Mouse (Mus musculus) midbrain, embryonic 13.5 days (tissue): Measurements from ENCODE around the gene Skil. TPM values are rescaled to one million over a fixed set of nuclear protein-coding genes. Genes with fewer than 3 reads are reported as not detected.

ENCODE experiments used
- ATAC-seq: fragments of 200-750 bp; cut with Nextera tagmentation; 2 replicates; pipeline ENCODE4 v1.8.0; 2017; ENCODE audit warnings: mild to moderate bottlenecking, moderate TSS enrichment, moderate library complexity
- H3K27ac ChIP-seq: fragments of 300-500 bp; sonication (generic); 2 replicates; pipeline ENCODE4 v1.5.1; 2015; ENCODE audit warnings: inconsistent platforms, mild to moderate bottlenecking, moderate library complexity
- H3K27me3 ChIP-seq: fragments of 300-500 bp; sonication (generic); 2 replicates; pipeline ENCODE4 v1.6.1; 2015; ENCODE audit warnings: mild to moderate bottlenecking, inconsistent platforms
- H3K36me3 ChIP-seq: fragments of 300-500 bp; sonication (generic); 2 replicates; pipeline ENCODE4 v1.6.1; 2015; ENCODE audit warnings: mild to moderate bottlenecking, inconsistent platforms
- H3K4me1 ChIP-seq: fragments of 300-500 bp; sonication (generic); replicated peaks from 2 replicates; pipeline ENCODE4 v1.6.1; 2015; ENCODE audit warnings: inconsistent platforms
- H3K4me2 ChIP-seq: fragments of 300-500 bp; sonication (generic); replicated peaks from 2 replicates; pipeline ENCODE4 v1.6.1; 2015; ENCODE audit warnings: moderate library complexity, mild to moderate bottlenecking, inconsistent platforms
- H3K4me3 ChIP-seq: fragments of 300-500 bp; sonication (generic); replicated peaks from 2 replicates; pipeline ENCODE4 v1.5.1; 2015; ENCODE audit warnings: mild to moderate bottlenecking, inconsistent platforms
- H3K9ac ChIP-seq: fragments of 300-500 bp; sonication (generic); replicated peaks from 2 replicates; pipeline ENCODE4 v1.6.1; 2015; ENCODE audit warnings: mild to moderate bottlenecking, inconsistent platforms
- H3K9me3 ChIP-seq: fragments of 300-500 bp; sonication (generic); 2 replicates; pipeline ENCODE4 v1.6.1; 2016; ENCODE audit warnings: mild to moderate bottlenecking, inconsistent platforms
- WGBS: fragments of 180-500 bp; shearing (Covaris S2); methylation state at CpG from one replicate; pipeline ENCODE4 v1.1.7; 2015; 5-methylcytosine and 5-hydroxymethylcytosine counted together
- polyA plus RNA-seq: library from polyadenylated mRNA; unstranded; fragments of >200 nt; fragmentation: Nextera tagmentation; extraction: Ambion mirVana; gene quantifications from 2 replicates; pipeline ENCODE4 v1.2.1, GENCODE M21; 2015

Gene Skil
- polyA plus RNA-seq, 1 experiment from 2014 or later = 36.8 TPM

GRCm38 (mm10) chr3:31061786-31062120 is 33.1 kb upstream of the Skil start:
- H3K27ac ChIP-seq = no peak overlapping the region
- H3K27me3 ChIP-seq = no peaks in the 10 kb centered on the region
- WGBS = 67% methylated on average over 4 of the region's 4 CpGs
- no peak overlapping the region for H3K9ac ChIP-seq
- ATAC-seq = no peak
- H3K4me1 ChIP-seq = no peaks in the 10 kb centered on the region; the same call in 1 of the 2 replicates
- no peak overlapping the region for H3K4me2 ChIP-seq
- no peak overlapping the region for H3K4me3 ChIP-seq
- no peaks in the 10 kb centered on the region for H3K36me3 ChIP-seq
- no peaks in the 10 kb centered on the region for H3K9me3 ChIP-seq

GRCm38 (mm10) chr3:31062325-31062724 is 32.5 kb upstream of the Skil start:
- Histone ChIP-seq H3K9me3 (no peaks in the 10 kb centered on the region), H3K9ac (no peak overlapping the region), H3K4me3 (no peak overlapping the region), H3K4me2 (no peak overlapping the region), H3K27ac (no peak overlapping the region), H3K27me3 (no peaks in the 10 kb centered on the region), H3K36me3 (no peaks in the 10 kb centered on the region), H3K4me1 (no peaks in the 10 kb centered on the region; the same call in 1 of the 2 replicates)
- ATAC-seq = no peak
- WGBS = 94% methylated on average over 7 of the region's 7 CpGs

GRCm38 (mm10) chr3:31068482-31068881 is 26.4 kb upstream of the Skil start:
- Histone ChIP-seq H3K4me2 (no peak overlapping the region), H3K4me3 (no peak overlapping the region), H3K27me3 (no peaks in the 10 kb centered on the region), H3K9ac (no peak overlapping the region), H3K9me3 (no peaks in the 10 kb centered on the region), H3K36me3 (no peaks in the 10 kb centered on the region), H3K4me1 (no peaks in the 10 kb centered on the region), H3K27ac (no peak overlapping the region)
- 78% methylated on average over 7 of the region's 7 CpGs for WGBS
- no peak for ATAC-seq

GRCm38 (mm10) chr3:31071804-31072203 is 23.1 kb upstream of the Skil start:
- Histone ChIP-seq H3K27me3 (no peaks in the 10 kb centered on the region), H3K4me1 (no peaks in the 10 kb centered on the region), H3K9me3 (no peaks in the 10 kb centered on the region), H3K4me2 (no peak overlapping the region), H3K9ac (no peak overlapping the region), H3K4me3 (no peak overlapping the region), H3K27ac (no peak overlapping the region), H3K36me3 (no peaks in the 10 kb centered on the region)
- no peak for ATAC-seq
- WGBS = 92% methylated on average over 14 of the region's 14 CpGs

- Histone ChIP-seq H3K4me2 (no peak overlapping the region), H3K9me3 (no peaks in the 10 kb centered on the region), H3K4me3 (no peak overlapping the region), H3K4me1 (no peaks in the 10 kb centered on the region), H3K36me3 (no peaks in the 10 kb centered on the region), H3K27me3 (no peaks in the 10 kb centered on the region), H3K9ac (no peak overlapping the region), H3K27ac (no peak overlapping the region)
- 84% methylated on average over 11 of the region's 11 CpGs for WGBS
- no peak for ATAC-seq
These were observed 19.1 kb upstream of the Skil start for GRCm38 (mm10) chr3:31075808-31076207.

GRCm38 (mm10) chr3:31077068-31077703 is 17.7 kb upstream of the Skil start:
- no peak overlapping the region for H3K9ac ChIP-seq
- H3K9me3 ChIP-seq = no peaks in the 10 kb centered on the region
- H3K36me3 ChIP-seq = no peaks in the 10 kb centered on the region
- H3K27ac ChIP-seq = no peak overlapping the region
- no peak overlapping the region for H3K4me2 ChIP-seq
- no peaks in the 10 kb centered on the region for H3K27me3 ChIP-seq
- H3K4me1 ChIP-seq = no peaks in the 10 kb centered on the region
- whole genome bisulfite sequencing = 90% methylated on average over 6 of the region's 6 CpGs
- ATAC-seq = no peak
- no peak overlapping the region for H3K4me3 ChIP-seq

GRCm38 (mm10) chr3:31079450-31079849 is 15.4 kb upstream of the Skil start:
- H3K36me3 ChIP-seq = no peaks in the 10 kb centered on the region
- no peak for ATAC-seq
- no peak overlapping the region for H3K4me2 ChIP-seq
- no peak overlapping the region for H3K27ac ChIP-seq
- no peak overlapping the region for H3K4me3 ChIP-seq
- no peaks in the 10 kb centered on the region for H3K9me3 ChIP-seq
- no peaks in the 10 kb centered on the region for H3K27me3 ChIP-seq
- peaks cover 9% of the 10 kb centered on the region; the same call in 1 of the 2 replicates for H3K4me1 ChIP-seq
- H3K9ac ChIP-seq = no peak overlapping the region
- 86% methylated on average over 10 of the region's 10 CpGs for WGBS

- 86% methylated on average over 10 of the region's 10 CpGs for WGBS
- Histone ChIP-seq H3K27ac (no peak overlapping the region), H3K9ac (no peak overlapping the region), H3K4me1 (peaks cover 9% of the 10 kb centered on the region; the same call in 1 of the 2 replicates), H3K4me2 (no peak overlapping the region), H3K9me3 (no peaks in the 10 kb centered on the region), H3K27me3 (no peaks in the 10 kb centered on the region), H3K4me3 (no peak overlapping the region), H3K36me3 (no peaks in the 10 kb centered on the region)
- no peak for ATAC-seq
These were observed 13.9 kb upstream of the Skil start for GRCm38 (mm10) chr3:31080791-31081502.

- no peaks in the 10 kb centered on the region for H3K9me3 ChIP-seq
- ATAC-seq = no peak
- peaks cover 14% of the 10 kb centered on the region for H3K4me1 ChIP-seq
- no peak overlapping the region for H3K4me3 ChIP-seq
- H3K27ac ChIP-seq = no peak overlapping the region
- no peaks in the 10 kb centered on the region for H3K36me3 ChIP-seq
- WGBS = 95% methylated on average over 12 of the region's 13 CpGs
- H3K4me2 ChIP-seq = no peak overlapping the region
- no peaks in the 10 kb centered on the region for H3K27me3 ChIP-seq
- H3K9ac ChIP-seq = no peak overlapping the region
These were observed 11.9 kb upstream of the Skil start for GRCm38 (mm10) chr3:31082838-31083506.

- Histone ChIP-seq H3K9ac (no peak overlapping the region), H3K4me1 (peaks cover 15% of the 10 kb centered on the region), H3K27ac (no peak overlapping the region), H3K4me2 (no peak overlapping the region), H3K36me3 (no peaks in the 10 kb centered on the region), H3K9me3 (no peaks in the 10 kb centered on the region), H3K27me3 (no peaks in the 10 kb centered on the region), H3K4me3 (no peak overlapping the region)
- 0 out of 2 replicates have a peak, but pooled peaks have one; percentile 55 for ATAC-seq
- 67% methylated on average over 12 of the region's 12 CpGs for WGBS
These were observed 11.2 kb upstream of the Skil start for GRCm38 (mm10) chr3:31083507-31084245.

GRCm38 (mm10) chr3:31085000-31085399 is 9.9 kb upstream of the Skil start:
- ATAC-seq = no peak
- 91% methylated on average over 3 of the region's 3 CpGs for WGBS
- peaks cover 18% of the 10 kb centered on the region for H3K4me1 ChIP-seq
- no peak overlapping the region for H3K4me2 ChIP-seq
- no peak overlapping the region for H3K9ac ChIP-seq
- no peaks in the 10 kb centered on the region for H3K36me3 ChIP-seq
- H3K4me3 ChIP-seq = no peak overlapping the region
- no peaks in the 10 kb centered on the region for H3K9me3 ChIP-seq
- H3K27me3 ChIP-seq = no peaks in the 10 kb centered on the region
- H3K27ac ChIP-seq = no peak overlapping the region
